Mouse (Mus musculus): ENCODE data around the gene Mpv17l2. TPM values are rescaled to one million over a fixed set of nuclear protein-coding genes. Genes with fewer than 3 reads are reported as not detected.

The Mpv17l2 gene
- polyA plus RNA-seq, 1 experiment from 2014 or later, result 80.6 TPM

- H3K9ac ChIP-seq (ENCODE audit: low read depth, low read length), result no peak overlapping the region
- no peaks in the 10 kb centered on the region for H3K27me3 ChIP-seq (replicated peaks; ENCODE audit: control insufficient read depth, insufficient read depth, low read length)
- WGBS, result 85% methylated on average over 6 of the region's 6 CpGs
- H3K4me2 ChIP-seq (replicated peaks; ENCODE audit: low read depth), result no peak overlapping the region
- no peak overlapping the region for H3K4me3 ChIP-seq (ENCODE audit: low read depth, low read length)
- no peak for TF ChIP-seq CTCF (IDR thresholded peaks at IDR 0.05; ENCODE audit: low read depth)
- H3K27ac ChIP-seq (ENCODE audit: low read depth, low read length), result no peak overlapping the region
- H3K9me3 ChIP-seq (ENCODE audit: control insufficient read depth), result no peaks in the 10 kb centered on the region
- H3K4me1 ChIP-seq (replicated peaks; ENCODE audit: control insufficient read depth, insufficient read depth, low read length), result 0 out of 2 replicates have a peak, but pooled peaks cover 6% of the 10 kb centered on the region
- H3K36me3 ChIP-seq (ENCODE audit: control insufficient read depth, insufficient read depth), result peaks cover 57% of the 10 kb centered on the region
- ATAC-seq, result no peak
Observed at GRCm38 (mm10) chr8:70767503-70767902, 6.8 kb upstream of the Mpv17l2 start.

GRCm38 (mm10) chr8:70766571-70767440 is 6.1 kb upstream of the Mpv17l2 start:
- ATAC-seq, result peak; percentile 39
- 14% methylated on average over 21 of the region's 21 CpGs for whole genome bisulfite sequencing
- H3K27me3 ChIP-seq (replicated peaks; ENCODE audit: control insufficient read depth, insufficient read depth, low read length), result no peaks in the 10 kb centered on the region

GRCm38 (mm10) chr8:70765838-70766570 is 5.3 kb upstream of the Mpv17l2 start:
- Histone ChIP-seq H3K4me1 (replicated peaks; ENCODE audit: control insufficient read depth, insufficient read depth, low read length) (0 out of 2 replicates have a peak, but pooled peaks cover 6% of the 10 kb centered on the region), H3K27me3 (replicated peaks; ENCODE audit: control insufficient read depth, insufficient read depth, low read length) (no peaks in the 10 kb centered on the region), H3K4me3 (ENCODE audit: low read depth, low read length) (peak overlapping the region; percentile 53), H3K9ac (ENCODE audit: low read depth, low read length) (peak overlapping the region; percentile 45), H3K36me3 (ENCODE audit: control insufficient read depth, insufficient read depth) (peaks cover 42% of the 10 kb centered on the region), H3K27ac (ENCODE audit: low read depth, low read length) (peak overlapping the region; percentile 96; the same call in 1 of the 2 replicates), H3K4me2 (replicated peaks; ENCODE audit: low read depth) (peak overlapping the region; percentile 78), H3K9me3 (ENCODE audit: control insufficient read depth) (no peaks in the 10 kb centered on the region)
- TF ChIP-seq CTCF (IDR thresholded peaks at IDR 0.05; ENCODE audit: low read depth), result no peak
- 2% methylated on average over 34 of the region's 34 CpGs for WGBS
- no peak for ATAC-seq

More at GRCm38 (mm10) chr8:70766571-70767440, 6.1 kb upstream of the Mpv17l2 start:
- Histone ChIP-seq H3K27ac (ENCODE audit: low read depth, low read length) (peak overlapping the region; percentile 5; the same call in 1 of the 2 replicates), H3K9ac (ENCODE audit: low read depth, low read length) (peak overlapping the region; percentile 45), H3K4me1 (replicated peaks; ENCODE audit: control insufficient read depth, insufficient read depth, low read length) (0 out of 2 replicates have a peak, but pooled peaks cover 6% of the 10 kb centered on the region), H3K36me3 (ENCODE audit: control insufficient read depth, insufficient read depth) (peaks cover 50% of the 10 kb centered on the region), H3K4me2 (replicated peaks; ENCODE audit: low read depth) (peak overlapping the region; percentile 78), H3K4me3 (ENCODE audit: low read depth, low read length) (peak overlapping the region; percentile 53), H3K9me3 (ENCODE audit: control insufficient read depth) (no peaks in the 10 kb centered on the region)
- no peak for TF ChIP-seq CTCF (IDR thresholded peaks at IDR 0.05; ENCODE audit: low read depth)

- Histone ChIP-seq H3K4me2 (replicated peaks; ENCODE audit: low read depth) (peak overlapping the region; percentile 78), H3K27me3 (replicated peaks; ENCODE audit: control insufficient read depth, insufficient read depth, low read length) (no peaks in the 10 kb centered on the region), H3K4me3 (ENCODE audit: low read depth, low read length) (peak overlapping the region; percentile 53), H3K9ac (ENCODE audit: low read depth, low read length) (peak overlapping the region; percentile 45; the same call in 1 of the 2 replicates), H3K36me3 (ENCODE audit: control insufficient read depth, insufficient read depth) (peaks cover 35% of the 10 kb centered on the region), H3K27ac (ENCODE audit: low read depth, low read length) (peak overlapping the region; percentile 96), H3K4me1 (replicated peaks; ENCODE audit: control insufficient read depth, insufficient read depth, low read length) (0 out of 2 replicates have a peak, but pooled peaks cover 6% of the 10 kb centered on the region), H3K9me3 (ENCODE audit: control insufficient read depth) (no peaks in the 10 kb centered on the region)
- TF ChIP-seq CTCF (IDR thresholded peaks at IDR 0.05; ENCODE audit: low read depth), result no peak
- 45% methylated on average over 9 of the region's 9 CpGs for WGBS
- ATAC-seq, result no peak
Observed at GRCm38 (mm10) chr8:70765329-70765728, 4.6 kb upstream of the Mpv17l2 start.

GRCm38 (mm10) chr8:70764676-70765075 is 3.9 kb upstream of the Mpv17l2 start:
- 49% methylated on average over 13 of the region's 13 CpGs for WGBS
- Histone ChIP-seq H3K4me2 (replicated peaks; ENCODE audit: low read depth) (peak overlapping the region; percentile 78), H3K4me1 (replicated peaks; ENCODE audit: control insufficient read depth, insufficient read depth, low read length) (0 out of 2 replicates have a peak, but pooled peaks cover 6% of the 10 kb centered on the region), H3K27ac (ENCODE audit: low read depth, low read length) (peak overlapping the region; percentile 96), H3K36me3 (ENCODE audit: control insufficient read depth, insufficient read depth) (peaks cover 28% of the 10 kb centered on the region), H3K9ac (ENCODE audit: low read depth, low read length) (no peak overlapping the region), H3K27me3 (replicated peaks; ENCODE audit: control insufficient read depth, insufficient read depth, low read length) (no peaks in the 10 kb centered on the region), H3K4me3 (ENCODE audit: low read depth, low read length) (peak overlapping the region; percentile 53), H3K9me3 (ENCODE audit: control insufficient read depth) (no peaks in the 10 kb centered on the region)
- no peak for TF ChIP-seq CTCF (IDR thresholded peaks at IDR 0.05; ENCODE audit: low read depth)
- no peak for ATAC-seq

- no peak overlapping the region for H3K9ac ChIP-seq (ENCODE audit: low read depth, low read length)
- H3K4me2 ChIP-seq (replicated peaks; ENCODE audit: low read depth), result peak overlapping the region; percentile 78
- H3K27ac ChIP-seq (ENCODE audit: low read depth, low read length), result peak overlapping the region; percentile 96
- TF ChIP-seq CTCF (IDR thresholded peaks at IDR 0.05; ENCODE audit: low read depth), result peak; percentile 30; the same call in 1 of the 2 replicates
- H3K4me3 ChIP-seq (ENCODE audit: low read depth, low read length), result no peak overlapping the region
- H3K27me3 ChIP-seq (replicated peaks; ENCODE audit: control insufficient read depth, insufficient read depth, low read length), result no peaks in the 10 kb centered on the region
- peaks cover 23% of the 10 kb centered on the region for H3K36me3 ChIP-seq (ENCODE audit: control insufficient read depth, insufficient read depth)
- 0 out of 2 replicates have a peak, but pooled peaks cover 6% of the 10 kb centered on the region for H3K4me1 ChIP-seq (replicated peaks; ENCODE audit: control insufficient read depth, insufficient read depth, low read length)
- no peaks in the 10 kb centered on the region for H3K9me3 ChIP-seq (ENCODE audit: control insufficient read depth)
- peak; percentile 71 for ATAC-seq
- WGBS, result 36% methylated on average over 8 of the region's 8 CpGs
Observed at GRCm38 (mm10) chr8:70764026-70764425, 3.3 kb upstream of the Mpv17l2 start.
